Mouse (Mus musculus) ES-E14 (cell line): ENCODE data around the gene 1700109H08Rik.

ENCODE experiments used
- CHD2 ChIP-seq: IDR thresholded peaks from 2 replicates; pipeline ENCODE4 v1.6.1; 2014; ENCODE audit warnings: mild to moderate bottlenecking, low read depth, low read length, inconsistent platforms
- ZNF384 ChIP-seq: IDR thresholded peaks from 2 replicates; pipeline ENCODE4 v1.6.1; 2012; ENCODE audit warnings: low read depth, low read length, inconsistent platforms

DNA sequence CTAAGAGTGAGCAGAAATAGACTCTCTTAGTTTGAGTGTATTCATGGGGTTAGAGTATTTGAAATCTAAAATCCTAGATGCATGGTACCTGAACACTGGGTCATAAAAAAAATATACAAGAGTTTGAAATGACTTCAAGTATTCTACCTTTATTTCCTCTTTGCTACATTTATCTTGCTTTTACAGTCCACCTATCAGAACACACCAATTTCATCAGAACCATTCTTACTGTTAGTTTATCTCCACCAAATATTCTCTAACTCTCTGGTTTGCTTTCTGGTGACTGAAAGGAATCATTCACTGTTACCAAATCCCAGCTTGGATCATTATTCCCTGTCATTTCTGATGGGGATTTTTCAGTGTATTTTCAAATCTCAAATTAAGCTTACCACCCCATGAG is 25.8 kb downstream of the 1700109H08Rik start:
- no peak for TF ChIP-seq CHD2
- TF ChIP-seq ZNF384: no peak
